Mouse (Mus musculus): ENCODE measurements around the gene Olfr325.

GRCm38 (mm10) chr11:58594814-58595213 lies 17.3 kb downstream of the Olfr325 start, which contains the start of gene Olfr324:
- TF ChIP-seq CTCF (IDR thresholded peaks at IDR 0.05; ENCODE audit: control insufficient read depth, insufficient read depth, insufficient replicate concordance, low read depth, low read length) (no peak), POLR2A (IDR thresholded peaks at IDR 0.05; ENCODE audit: control insufficient read depth, low read depth, low read length) (no peak)
